Mouse (Mus musculus) layer of hippocampus, adult 2 months (tissue): ENCODE data around the gene Tbc1d1. TPM values are rescaled to one million over a fixed set of nuclear protein-coding genes. Genes with fewer than 3 reads are reported as not detected.

ENCODE experiments used
- DNase-seq, 2 experiments: peaks; one replicate each; pipeline ENCODE4 v3.0.0; 2022; ENCODE audit warnings: low spot score in 2 of 2
- H3K27ac ChIP-seq: fragments of 200-600 bp; 2 replicates; pipeline ENCODE4 v1.8.1; 2022
- H3K4me3 ChIP-seq: fragments of 200-600 bp; 2 replicates; pipeline ENCODE4 v1.8.1; 2022; ENCODE audit warnings: mild to moderate bottlenecking
- CTCF ChIP-seq: fragments of 200-600 bp; conservative IDR thresholded peaks from 2 replicates; pipeline ENCODE4 v1.8.1; 2022; ENCODE audit warnings: antibody characterized with exemption, mild to moderate bottlenecking, moderate library complexity
- microRNA-seq, 2 experiments: library from miRNA; unstranded; fragments of <30 nt; microRNA quantifications; one replicate each; pipeline ENCODE4 v1.2.0; 2021
- total RNA-seq, 2 experiments: library from RNA; stranded (reverse); gene quantifications; 2 replicates each; pipeline ENCODE4 v1.2.3; 2021

Tbc1d1 gene
- total RNA-seq, 2 experiments from 2014 or later: 26.6 to 33.2 TPM

DNA sequence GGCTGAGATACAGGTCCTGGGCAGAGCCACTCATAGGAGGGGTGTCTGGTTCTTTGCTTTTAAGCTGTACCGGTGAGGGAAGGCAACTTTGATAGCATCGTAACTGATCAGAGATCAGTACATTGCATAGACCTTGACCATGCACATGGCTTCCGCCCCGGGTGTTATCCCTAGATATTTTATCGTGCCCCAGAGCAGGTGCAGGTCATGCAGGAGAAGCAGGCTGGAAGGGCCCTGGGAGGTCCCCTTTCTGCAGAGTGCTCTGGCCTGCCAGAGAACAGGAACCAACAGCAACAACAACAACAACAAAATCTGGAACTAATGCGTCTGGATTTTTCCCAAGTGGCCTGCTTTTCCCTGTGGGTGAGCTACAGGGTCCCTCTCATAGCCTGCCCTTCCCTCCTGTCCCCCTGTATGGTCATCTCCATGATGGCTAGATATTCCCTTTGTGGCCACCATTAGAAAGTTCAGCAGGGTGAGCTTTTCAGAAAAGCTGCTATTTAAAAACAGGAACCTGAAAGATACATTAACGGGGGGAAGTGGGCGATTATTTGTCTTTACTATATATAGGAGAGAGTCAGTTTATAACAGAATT is 236.4 kb downstream of the Tbc1d1 start:
- no peak for TF ChIP-seq CTCF
- no peak overlapping the region for H3K27ac ChIP-seq
- DNase-seq: no peak
- H3K4me3 ChIP-seq: no peak overlapping the region

DNA sequence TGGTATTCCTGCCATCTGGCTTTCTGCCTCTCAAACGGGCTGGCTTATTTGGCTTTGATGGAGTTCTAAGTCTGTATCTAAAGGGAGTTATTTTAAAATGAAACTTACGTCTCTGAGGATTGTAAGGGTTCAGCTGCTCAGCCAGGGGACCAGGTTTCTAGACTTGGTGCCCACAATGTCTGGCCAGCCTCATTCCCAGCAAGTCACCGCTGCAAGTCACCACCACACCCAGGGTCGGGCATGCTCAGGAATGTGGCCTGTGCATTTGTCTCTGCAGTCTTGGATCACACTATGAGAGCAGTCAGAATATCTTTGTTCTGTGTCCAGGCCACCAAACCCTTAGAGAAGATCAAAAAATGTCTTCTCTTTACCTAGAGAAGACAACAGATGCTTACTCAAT is 237.4 kb downstream of the Tbc1d1 start:
- no peak overlapping the region for H3K4me3 ChIP-seq
- no peak for TF ChIP-seq CTCF
- peak overlapping the region; percentile 46; the same call in 1 of the 2 replicates for H3K27ac ChIP-seq
- no peak for DNase-seq

DNA sequence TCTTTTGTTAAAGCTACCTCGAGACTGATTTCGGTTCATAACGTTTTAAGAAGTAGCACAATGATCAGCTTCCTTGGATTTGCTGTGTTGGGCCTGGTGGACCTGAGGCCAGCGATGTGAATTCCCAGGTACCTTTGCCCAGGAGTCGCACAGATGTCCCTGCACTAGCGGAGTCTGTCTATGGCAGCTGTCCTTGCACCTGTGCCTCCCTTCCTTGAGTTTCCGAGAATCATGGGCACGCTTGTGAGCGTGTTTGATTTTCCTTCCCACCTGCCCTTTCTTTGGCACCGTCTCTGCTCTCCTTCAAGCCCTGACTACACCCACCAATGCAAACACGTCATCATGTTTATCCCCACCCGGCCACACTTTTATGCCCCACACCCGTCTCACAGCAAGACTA is 242.1 kb downstream of the Tbc1d1 start:
- DNase-seq: no peak
- Histone ChIP-seq H3K4me3 (no peak overlapping the region), H3K27ac (no peak overlapping the region)
- TF ChIP-seq CTCF: no peak

DNA sequence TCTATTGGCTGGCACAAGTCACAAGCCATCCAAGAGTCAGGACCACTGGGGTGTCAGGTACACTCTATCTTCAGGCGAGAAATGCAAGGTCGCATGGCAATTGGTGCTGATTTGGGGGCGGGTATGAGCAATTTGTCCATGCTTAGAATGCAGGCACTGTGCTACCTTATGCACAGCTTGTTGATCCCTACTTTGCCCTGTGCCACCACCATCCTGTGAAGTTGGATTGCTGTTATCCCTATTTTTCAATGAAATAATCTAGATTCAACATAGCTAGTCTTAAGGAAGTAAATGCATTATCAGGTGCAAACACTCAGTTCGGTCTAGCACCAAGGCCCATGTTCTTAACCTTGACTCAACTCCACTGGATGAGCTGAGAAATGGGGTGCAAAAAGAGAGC is 244.6 kb downstream of the Tbc1d1 start:
- H3K27ac ChIP-seq: no peak overlapping the region
- no peak for TF ChIP-seq CTCF
- no peak overlapping the region for H3K4me3 ChIP-seq
- DNase-seq: no peak

Small RNAs within 50 kb of the gene (microRNA-seq; reads per million reads assigned to microRNA genes)
- 0 reads per million in 2 experiments for gene Gm22395

Other genes with a start within 250 kb of the Tbc1d1 start
- 10 to 100 TPM in 1 of 2 experiments, 1 to 10 TPM in 1; 9.0 to 13.5 TPM for gene Rell1, start 187.4 kb upstream of the Tbc1d1 start, total RNA-seq
- 10 to 100 TPM; 10.6 to 11.7 TPM for gene Pgm2, start 63.4 kb upstream of the Tbc1d1 start, total RNA-seq